Mouse (Mus musculus): ENCODE data around the gene Htatip2.

Htatip2 gene

DNA sequence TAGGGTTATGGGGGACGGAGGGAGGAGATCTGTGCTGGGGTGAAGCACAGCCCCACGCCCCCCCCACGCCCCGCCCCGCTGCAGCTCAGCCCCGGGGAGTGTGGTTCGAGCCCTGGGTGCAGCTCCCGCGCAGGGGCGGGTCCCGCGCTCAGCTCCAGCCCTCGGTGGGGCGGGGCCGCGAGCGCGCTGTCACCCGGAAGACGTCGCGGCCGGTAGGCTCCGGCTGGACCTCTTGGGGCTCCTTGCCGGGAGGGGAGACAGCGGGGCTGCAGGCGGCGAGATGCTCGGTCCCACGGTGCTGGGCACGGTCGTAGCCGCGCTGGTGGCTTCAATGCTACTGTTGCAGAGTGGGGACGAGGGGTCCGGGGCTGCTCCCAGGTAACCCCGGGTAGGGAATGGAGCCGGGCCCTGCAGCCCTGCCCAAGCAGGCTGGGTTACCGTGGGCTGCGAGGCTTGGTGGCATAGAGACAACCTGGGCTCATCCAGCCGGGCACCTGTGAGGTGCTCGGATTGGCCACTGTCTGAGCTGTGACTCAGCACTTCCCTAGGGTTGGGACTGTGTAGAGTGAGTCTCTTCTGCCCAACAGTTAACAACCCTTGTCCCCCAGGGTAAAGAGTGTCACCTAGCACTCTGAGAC lies at the start of gene Htatip2:
TSS of gene Htatip2 (plus strand) at position 182 of the 638 bp plus-strand sequence.
- peak; percentile 36 to 44 for DNase-seq (ENCODE audit: low read depth in 2 of 2, low spot score in 2 of 2)

DNA sequence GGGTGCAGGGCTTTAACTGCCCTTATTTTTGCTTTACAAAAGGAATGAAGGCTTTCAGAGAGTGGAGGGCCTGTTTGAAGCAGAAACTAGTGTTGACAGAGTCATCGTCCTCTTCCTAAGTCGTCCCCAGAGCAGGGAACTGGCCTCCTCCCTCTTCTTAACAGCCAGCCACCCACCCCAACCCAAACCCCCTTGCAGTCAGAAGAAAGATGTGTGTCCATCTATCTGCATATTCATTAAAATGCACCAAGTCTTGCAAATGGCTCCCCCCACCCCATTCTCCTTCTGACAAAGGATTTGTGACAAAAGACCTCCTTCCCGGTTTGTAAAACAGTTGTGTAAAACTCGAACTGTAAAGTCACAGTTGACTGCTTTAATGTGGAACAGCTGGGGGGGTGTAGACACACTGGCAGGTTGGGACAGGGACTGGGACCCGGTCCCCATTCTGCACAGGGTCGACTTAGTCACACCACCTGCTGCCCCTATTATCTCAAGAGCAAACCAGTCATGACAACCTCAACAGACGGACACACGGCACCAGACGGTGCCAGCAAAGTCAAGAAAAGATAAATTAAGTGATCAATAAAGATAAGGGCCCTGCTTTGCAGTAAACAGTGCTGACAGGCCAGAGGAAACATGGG lies 49.4 kb upstream of the Htatip2 start:
- DNase-seq (ENCODE audit: low read depth in 2 of 2, low spot score in 2 of 2): no peak

DNA sequence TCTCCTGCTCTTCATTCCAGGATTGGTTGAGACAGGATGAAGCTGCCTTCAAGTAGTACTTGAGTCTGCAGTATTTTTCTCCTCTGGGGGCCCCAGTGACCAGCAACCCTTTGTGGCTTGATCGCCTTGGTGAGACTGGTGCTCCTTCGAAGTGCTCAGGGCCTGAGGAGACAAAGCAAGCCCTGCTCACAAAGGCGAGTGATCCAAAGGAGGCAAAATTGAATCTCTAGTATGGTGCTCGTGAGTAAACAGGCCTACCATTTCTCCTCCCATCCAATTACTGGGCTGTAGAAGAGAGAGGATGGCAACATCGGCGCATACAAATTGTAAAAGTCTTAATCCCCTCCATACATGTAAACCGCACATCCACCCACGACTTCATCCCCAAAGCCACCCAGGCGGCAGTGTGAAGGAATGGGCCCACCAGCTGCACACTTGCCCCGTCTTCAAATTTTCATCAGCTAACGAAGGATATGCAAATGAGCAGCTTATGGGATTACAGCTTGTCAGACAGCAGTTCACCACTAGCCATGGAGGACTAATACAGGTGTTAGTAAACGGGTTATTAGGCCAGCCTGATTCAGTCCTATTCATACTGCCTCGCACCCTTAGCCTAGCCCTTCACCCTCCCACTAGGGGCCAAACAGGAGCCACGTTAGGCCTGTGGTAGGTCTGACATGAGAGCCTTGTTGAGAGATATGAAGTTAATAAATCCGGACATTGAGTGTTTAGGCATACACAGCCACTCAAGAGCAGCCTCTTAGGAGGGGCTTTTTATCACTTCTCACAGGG lies 40.8 kb upstream of the Htatip2 start:
- no peak for DNase-seq (ENCODE audit: low read depth in 2 of 2, low spot score in 2 of 2)

DNA sequence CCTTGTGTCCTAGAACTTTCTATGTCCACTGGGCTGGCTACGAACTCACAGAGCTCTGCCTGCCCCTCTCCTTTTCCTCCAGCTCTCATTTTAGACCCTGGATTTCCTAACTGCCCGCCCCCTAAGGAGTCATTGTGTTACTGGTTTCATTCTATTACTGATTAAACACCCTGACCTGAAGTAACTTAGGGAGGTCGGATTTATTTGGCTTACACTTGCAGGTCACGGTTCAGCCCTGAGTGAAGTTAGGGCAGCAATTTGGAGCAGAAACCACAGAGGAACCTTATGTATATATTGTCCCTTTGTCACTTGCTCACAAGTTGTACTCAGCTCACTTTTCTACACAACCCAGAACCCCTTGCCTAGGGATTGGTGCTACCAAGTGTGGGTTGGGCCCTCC lies 24.6 kb upstream of the Htatip2 start:
- DNase-seq (ENCODE audit: low read depth in 2 of 2, low spot score in 2 of 2): no peak

DNA sequence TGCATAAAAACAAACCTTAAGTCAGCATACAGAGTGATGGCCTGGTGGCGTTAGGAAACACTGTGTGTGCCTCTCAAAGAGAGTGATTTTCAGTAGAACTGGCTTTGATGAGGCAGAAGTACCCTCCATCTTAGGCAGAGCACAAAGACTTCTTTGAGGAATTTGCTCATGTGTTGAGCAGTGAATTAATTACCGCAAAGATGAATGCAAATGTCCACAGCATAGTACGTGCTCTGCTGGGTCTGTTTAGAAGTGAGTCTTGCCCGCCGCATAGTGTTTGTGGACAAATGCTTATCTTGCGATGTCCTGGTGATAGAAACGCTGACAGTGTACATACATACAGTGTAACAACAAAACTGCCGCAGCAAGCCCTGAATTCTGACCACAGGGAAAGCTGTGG lies 19.5 kb upstream of the Htatip2 start:
- DNase-seq (ENCODE audit: low read depth in 2 of 2, low spot score in 2 of 2): no peak

DNA sequence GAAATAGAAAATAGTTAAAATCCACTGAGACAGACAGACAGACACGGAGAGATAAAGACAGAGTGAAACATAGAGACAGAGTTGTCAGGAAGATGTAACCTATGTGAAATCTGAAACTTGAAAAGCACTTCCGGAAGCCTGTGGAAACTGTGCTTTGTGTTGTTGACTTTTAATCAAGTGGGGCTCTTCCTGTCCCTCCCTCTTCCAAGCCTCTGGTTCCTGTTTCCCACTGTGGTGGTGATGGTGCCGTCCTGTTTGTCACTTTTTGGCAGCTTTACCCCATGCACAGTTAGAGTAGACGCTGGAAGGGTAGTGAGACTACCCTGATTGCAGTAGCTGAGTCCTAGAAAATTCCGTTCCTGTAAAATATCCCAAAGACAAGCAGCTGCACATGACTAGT lies 17.4 kb upstream of the Htatip2 start:
- DNase-seq (ENCODE audit: low read depth in 2 of 2, low spot score in 2 of 2): no peak

DNA sequence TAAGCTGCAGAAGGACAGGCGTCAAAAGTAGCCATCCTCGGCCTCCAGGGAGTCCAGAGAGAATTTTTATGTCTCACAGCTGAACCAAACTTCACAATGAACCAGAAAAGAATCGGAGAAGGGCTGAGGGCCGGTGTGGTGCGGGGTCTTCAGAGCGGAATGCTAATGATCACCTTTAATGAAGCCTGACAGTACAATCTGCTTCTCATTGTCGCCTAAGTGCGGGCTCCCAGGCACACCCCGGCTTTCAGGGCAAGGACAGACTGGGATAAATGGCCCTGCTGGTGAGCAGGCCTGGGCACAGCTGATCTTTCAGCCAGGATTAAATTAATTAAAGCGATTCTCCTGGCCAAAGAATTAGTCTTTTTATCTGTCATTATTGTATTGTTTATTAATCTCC lies 17.0 kb upstream of the Htatip2 start:
- no peak for DNase-seq (ENCODE audit: low read depth in 2 of 2, low spot score in 2 of 2)

DNA sequence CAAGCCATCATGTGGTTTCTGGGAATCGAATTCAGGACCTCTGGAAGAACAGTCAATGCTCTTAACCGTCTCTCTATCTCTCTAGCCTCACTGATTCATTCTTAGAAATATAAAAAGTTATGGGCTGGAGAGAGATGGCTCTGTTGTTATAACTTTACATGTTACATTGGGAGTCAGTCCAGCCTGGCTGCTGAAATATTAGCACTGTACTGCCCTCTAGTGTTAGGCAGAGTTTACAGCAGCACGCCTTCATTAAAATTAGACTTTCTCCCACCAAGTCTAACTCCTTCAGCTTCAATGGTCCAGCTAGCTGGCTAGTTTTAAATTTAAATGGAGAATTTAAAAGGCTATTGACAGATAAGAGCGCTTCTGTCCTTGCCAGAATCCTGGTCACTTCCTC lies 7.8 kb upstream of the Htatip2 start:
- peak in 1 of 2 experiments; percentile 29 for DNase-seq (ENCODE audit: low read depth in 2 of 2, low spot score in 2 of 2)

DNA sequence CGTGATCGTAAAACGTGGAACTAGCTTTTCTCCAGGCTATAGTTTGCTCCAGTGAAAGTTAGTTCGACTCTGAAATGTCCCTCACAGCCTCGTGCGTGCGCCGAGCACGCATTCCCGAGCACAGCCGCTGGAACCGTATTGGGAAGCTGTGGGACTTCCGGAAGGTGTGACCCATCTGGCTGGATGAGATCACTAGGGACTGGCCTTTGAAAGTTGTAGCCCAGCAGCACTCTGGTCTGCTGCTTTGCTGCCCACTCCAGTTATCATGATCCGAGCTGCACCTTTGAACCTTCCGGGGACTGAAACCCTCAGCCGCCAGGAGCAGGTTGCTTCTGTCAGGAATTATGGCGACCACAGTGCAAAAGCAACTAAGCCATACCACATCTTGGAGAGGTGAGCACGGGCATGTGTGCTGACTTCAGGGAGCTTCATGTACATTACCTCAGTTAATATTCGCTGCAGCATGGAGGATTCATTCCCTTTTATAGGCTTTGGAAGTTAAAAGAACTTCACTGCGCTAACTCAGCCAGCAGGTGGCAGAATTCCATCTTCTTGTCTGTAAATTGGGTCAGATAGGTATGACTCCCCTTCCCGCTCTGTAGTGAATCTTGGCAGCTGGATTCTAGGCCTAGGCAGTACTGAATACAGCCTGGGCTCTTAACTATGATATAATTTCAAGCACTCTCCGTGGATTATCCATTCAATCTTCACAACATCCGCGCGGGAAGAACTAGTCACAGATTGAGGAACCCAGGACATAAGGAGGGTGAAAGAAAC lies 6.0 kb upstream of the Htatip2 start:
- DNase-seq (ENCODE audit: low read depth in 2 of 2, low spot score in 2 of 2): peak; percentile 26 to 53

DNA sequence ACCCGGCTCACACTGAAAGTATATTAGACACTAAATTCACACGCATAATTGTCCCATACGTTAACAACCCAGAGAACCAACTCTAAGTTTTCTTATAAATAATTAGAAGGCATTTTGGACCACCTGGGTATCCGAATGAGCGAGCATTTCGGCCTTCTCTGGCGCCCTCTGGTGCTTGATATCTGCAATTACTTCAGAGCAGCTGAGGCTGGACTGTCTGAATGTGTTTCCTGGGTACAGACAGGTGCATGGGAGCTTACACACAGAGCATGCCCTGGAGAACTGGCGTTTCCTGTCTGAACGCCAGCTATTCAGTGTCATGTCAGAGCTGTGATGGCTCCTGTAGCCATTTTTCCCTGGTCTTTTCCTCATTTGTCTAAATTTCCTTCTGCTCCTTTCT lies 4.1 kb upstream of the Htatip2 start:
- DNase-seq (ENCODE audit: low read depth in 2 of 2, low spot score in 2 of 2): peak; percentile 50 to 63

DNA sequence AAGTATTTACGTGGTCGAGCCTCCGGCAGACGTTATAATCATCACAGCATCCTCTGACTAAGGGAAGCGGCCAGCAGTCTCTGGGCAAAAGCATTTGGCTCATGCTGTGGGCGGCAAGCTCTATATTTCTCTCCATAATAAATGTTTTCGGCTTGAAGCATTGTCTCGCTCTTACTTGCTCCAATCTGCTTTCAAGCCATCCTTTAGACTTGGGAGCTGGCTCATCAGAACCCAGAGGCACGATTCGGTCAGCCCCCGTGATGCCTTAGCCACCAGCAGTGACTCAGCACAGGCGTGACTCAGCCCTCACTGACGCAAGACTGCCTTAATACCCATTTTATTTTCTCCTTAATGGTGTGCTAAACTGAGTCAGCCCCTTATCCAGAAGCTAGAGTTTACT lies 3.7 kb downstream of the Htatip2 start:
- no peak for DNase-seq (ENCODE audit: low read depth in 2 of 2, low spot score in 2 of 2)

DNA sequence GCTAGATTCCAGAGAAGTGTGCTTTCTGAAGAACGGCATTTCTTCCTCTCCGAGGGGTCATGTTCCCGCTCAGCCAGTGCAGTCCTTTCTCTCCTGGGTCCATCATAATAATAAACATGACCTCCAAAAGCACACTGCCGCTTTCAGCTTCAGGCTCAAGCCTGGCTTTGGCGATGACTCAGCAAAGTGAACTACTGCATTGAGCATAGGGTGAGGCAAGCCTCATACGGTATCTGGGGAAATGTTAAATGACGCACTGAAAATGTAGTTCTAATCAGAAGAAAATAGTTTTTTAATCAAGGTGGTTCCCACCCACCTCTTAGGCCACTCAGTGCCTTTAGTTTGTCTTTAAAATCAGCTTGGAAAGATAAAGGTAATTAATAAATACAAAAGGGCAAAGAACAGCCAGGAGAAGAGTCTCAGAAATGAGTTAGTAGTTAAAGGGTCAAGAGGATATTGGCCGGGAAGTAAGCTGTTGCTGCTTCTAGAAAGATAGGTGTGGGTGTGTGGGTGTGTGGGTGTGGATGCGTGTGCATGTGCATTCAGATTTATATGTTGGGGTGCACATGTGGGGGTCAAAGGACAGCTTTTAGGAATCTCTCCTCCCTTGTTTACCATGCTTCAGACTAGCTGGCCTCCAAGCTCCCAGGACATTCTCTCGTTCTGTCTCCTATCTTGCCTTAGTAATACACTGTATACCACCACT lies 5.2 kb downstream of the Htatip2 start:
- DNase-seq (ENCODE audit: low read depth in 2 of 2, low spot score in 2 of 2): no peak

DNA sequence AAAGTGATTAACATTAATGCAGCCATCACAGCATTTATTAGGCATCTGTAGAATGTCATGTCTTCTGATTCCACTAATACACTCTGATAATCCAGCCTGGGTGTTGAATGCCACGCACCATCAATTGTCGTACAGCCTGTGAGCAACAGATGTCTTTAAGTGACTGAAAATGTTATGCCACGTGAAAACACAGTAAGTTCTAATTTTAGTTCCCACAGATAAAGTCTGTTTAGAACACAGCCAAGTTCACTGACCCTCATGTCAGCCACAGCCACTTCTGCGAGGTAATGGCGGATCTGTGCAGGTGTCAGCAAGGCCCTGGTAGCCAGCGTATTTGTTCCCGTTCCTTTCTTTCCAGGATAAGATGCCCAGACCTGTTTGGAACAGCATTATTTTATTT lies 7.3 kb downstream of the Htatip2 start:
- no peak for DNase-seq (ENCODE audit: low read depth in 2 of 2, low spot score in 2 of 2)

DNA sequence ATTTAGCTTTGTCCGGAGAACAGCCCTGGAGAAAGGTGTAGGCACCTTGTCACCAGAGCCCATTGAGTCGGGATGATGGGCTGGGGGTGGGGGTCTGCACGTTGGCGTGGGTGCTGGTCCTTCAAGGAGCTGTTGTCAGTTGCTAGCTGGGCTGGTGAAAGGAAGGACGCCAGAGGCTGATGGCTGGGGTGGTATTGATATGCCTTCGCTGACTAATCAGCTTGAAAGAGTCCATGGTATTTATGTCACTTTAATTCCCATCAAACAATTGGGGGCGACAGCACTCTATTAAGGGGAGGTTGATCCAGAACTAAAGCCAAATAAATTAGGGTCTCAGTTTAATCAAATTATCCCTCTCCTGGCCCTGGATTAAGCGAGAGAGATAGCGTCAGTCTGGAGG lies 9.6 kb downstream of the Htatip2 start:
- no peak for DNase-seq (ENCODE audit: low read depth in 2 of 2, low spot score in 2 of 2)

DNA sequence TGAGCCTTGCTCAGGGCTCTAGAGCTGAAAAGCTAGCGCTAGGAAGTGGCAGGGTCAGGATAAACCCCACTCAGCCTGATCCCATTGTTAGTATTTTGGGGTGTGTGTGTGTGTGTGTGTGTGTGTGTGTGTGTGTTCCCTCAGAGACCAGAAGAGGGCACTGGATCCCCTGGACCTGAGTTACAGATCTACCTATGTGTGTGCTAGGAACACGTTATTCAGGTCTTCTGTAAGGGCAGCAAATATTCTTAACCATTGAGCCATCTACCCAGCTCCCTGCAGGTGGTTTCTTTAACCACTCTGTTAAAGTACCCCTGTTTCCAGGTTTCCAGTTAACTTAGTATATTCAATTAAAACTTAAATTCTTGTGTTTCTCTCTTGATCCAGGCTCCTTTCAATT lies 15.5 kb downstream of the Htatip2 start:
- DNase-seq (ENCODE audit: low read depth in 2 of 2, low spot score in 2 of 2): no peak

DNA sequence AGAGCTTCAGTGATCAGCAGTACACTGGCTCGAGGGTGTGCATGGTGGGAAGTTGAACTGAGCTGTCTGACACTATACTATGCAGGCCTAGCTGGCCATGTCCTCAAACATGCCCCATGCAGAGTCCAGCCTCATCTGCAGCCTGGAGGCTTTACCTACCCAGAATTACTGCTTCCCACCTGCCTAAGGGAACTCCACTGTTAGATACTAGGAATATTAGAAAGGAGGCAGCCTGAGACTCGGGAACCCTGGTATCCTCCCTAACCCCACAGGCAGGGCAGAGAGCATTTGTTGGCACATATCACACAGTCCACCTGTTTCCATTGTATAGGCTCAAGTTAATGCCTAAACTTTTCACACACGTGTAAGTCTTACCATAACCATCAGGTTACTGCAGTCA lies 18.7 kb downstream of the Htatip2 start:
- DNase-seq (ENCODE audit: low read depth in 2 of 2, low spot score in 2 of 2): no peak

DNA sequence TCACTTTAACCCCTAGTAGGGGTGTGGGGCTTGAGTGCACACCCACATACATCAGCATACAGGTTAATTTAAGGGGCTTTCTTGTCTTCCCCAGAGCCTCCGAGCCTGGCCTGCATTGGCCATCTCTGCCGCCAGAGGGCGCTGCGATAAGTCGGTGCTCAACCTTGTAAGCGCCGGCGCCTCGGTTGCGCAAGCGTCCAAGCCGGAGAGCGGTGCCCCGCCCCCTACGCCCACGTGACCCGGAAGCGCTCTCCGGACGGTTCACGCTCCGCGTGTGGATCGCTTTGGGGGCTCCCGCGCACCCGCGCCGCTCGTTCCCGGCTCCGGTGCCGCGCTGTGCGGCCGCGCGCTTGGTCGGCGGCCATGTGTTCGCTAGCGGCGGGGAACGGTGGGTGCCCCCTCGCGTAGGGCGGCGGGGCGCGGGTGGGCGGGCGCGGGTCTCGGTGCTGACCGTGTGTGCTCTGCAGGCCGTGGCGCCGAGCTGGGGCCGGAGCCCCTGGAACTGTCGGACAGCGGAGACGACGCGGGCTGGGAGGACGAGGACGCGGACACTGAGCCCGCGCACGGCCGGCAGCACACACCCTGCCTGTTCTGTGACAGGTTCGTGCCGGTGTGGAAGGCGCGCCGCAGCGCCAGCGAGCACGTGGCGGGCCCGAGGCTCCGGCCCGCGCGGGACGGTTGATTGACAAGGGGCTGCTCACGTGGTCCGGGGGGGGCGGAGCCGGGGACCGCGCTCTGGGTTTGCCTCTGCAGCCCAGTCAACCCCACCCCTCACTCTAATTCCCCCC lies 19.4 kb downstream of the Htatip2 start, which contains the start of gene Prmt3:
TSS of gene Prmt3 (plus strand) at position 233 of the 788 bp plus-strand sequence.
- DNase-seq (ENCODE audit: low read depth in 2 of 2, low spot score in 2 of 2): peak; percentile 98 to 99

DNA sequence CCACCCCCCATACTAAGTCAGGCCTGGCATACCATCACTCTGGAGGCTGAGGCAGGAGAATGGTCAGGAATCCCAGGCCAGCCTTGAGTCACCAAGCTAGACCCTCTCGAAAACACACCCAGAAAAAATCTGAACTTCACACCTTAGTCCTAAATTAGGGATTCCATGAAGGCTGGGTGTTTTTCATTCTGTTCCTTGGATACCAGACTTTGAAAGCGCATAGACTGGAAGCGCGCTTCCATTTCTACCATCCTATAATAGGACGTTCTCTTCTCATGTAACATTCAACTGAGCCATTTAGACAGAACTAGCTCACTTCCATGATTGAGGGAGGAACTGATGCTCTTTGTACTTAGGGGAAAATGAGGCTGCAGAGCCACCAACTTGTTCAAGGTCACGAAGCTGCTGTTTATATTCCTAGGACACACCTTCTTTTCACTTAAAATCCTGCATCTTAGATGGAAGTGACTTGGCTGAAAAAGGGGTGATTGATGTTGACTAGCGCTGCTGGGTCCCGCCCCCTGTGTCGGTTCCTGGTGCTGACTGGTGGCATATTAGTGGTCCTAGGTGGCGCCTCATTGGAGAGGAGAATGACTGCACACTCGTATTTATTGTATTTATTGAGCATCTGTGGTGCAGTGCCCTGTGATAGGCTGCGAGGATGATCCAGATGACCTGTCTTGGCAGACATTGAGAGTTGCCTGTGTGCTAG lies 20.1 kb downstream of the Htatip2 start:
- peak in 1 of 2 experiments; percentile 19 for DNase-seq (ENCODE audit: low read depth in 2 of 2, low spot score in 2 of 2)

DNA sequence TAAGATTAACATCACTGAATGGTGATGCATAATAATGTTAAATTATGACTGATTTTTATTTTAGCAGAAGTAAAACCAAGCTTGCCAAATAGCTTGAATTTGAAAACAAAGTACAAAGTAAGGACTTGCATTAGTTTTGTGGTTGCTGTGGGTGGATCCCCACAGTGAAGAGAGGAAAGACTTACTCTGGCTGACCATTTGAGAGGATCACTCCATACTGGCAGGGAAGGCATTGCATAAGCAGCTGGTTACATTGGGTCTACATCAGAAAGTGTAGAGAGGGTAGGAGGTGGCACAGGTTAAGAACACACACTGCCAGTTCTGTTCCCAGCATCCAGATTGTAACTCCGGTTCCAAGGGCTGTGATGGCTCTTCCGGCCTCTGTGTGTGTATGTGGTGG lies 24.1 kb downstream of the Htatip2 start:
- DNase-seq (ENCODE audit: low read depth in 2 of 2, low spot score in 2 of 2): no peak

Measured in CD8-positive naive resting alpha-beta T cell, adult 2 months (primary cell).